Mouse (Mus musculus): ENCODE results near the gene Nrip1. TPM values are rescaled to one million over a fixed set of nuclear protein-coding genes. Genes with fewer than 3 reads are reported as not detected.
A peak's percentile ranks its signal among the peaks of the same experiment; 100 is the strongest.

Nrip1 gene
- polyA plus RNA-seq, 1 experiment from 2014 or later: 40.0 TPM

- Histone ChIP-seq H3K4me3 (no peak overlapping the region), H3K9me3 (replicated peaks) (no peaks in the 10 kb centered on the region), H3K4me1 (peaks cover 27% of the 10 kb centered on the region), H3K36me3 (no peaks in the 10 kb centered on the region; the same call in 1 of the 2 replicates), H3K27ac (replicated peaks) (no peak overlapping the region), H3K27me3 (ENCODE audit: low read depth, poor library complexity, severe bottlenecking) (no peaks in the 10 kb centered on the region)
- DNase-seq (ENCODE audit: low spot score): no peak
- WGBS: 94% methylated on average over 6 of the region's 6 CpGs
Observed at GRCm38 (mm10) chr16:76300452-76300851, 73.2 kb downstream of the Nrip1 start.

GRCm38 (mm10) chr16:76299511-76299910 lies 74.1 kb downstream of the Nrip1 start:
- peaks cover 6% of the 10 kb centered on the region for H3K36me3 ChIP-seq
- no peaks in the 10 kb centered on the region for H3K9me3 ChIP-seq (replicated peaks)
- peaks cover 31% of the 10 kb centered on the region for H3K4me1 ChIP-seq
- DNase-seq (ENCODE audit: low spot score): no peak
- H3K27ac ChIP-seq (replicated peaks): no peak overlapping the region
- H3K27me3 ChIP-seq (ENCODE audit: low read depth, poor library complexity, severe bottlenecking): no peaks in the 10 kb centered on the region
- H3K4me3 ChIP-seq: no peak overlapping the region
- 67% methylated on average over 2 of the region's 2 CpGs for WGBS

GRCm38 (mm10) chr16:76295322-76295721 lies 78.3 kb downstream of the Nrip1 start:
- Histone ChIP-seq H3K36me3 (peaks cover 48% of the 10 kb centered on the region), H3K27ac (replicated peaks) (no peak overlapping the region), H3K4me3 (no peak overlapping the region), H3K4me1 (peaks cover 19% of the 10 kb centered on the region; the same call in 1 of the 2 replicates), H3K9me3 (replicated peaks) (no peaks in the 10 kb centered on the region), H3K27me3 (ENCODE audit: low read depth, poor library complexity, severe bottlenecking) (no peaks in the 10 kb centered on the region)
- no peak for DNase-seq (ENCODE audit: low spot score)
- WGBS: 91% methylated on average over 14 of the region's 14 CpGs

GRCm38 (mm10) chr16:76294550-76294949 lies 79.1 kb downstream of the Nrip1 start:
- no peak for DNase-seq (ENCODE audit: low spot score)
- H3K4me1 ChIP-seq: peaks cover 16% of the 10 kb centered on the region; the same call in 1 of the 2 replicates
- WGBS: 88% methylated on average over 15 of the region's 15 CpGs
- no peaks in the 10 kb centered on the region for H3K9me3 ChIP-seq (replicated peaks)
- peaks cover 53% of the 10 kb centered on the region for H3K36me3 ChIP-seq
- H3K4me3 ChIP-seq: no peak overlapping the region
- H3K27me3 ChIP-seq (ENCODE audit: low read depth, poor library complexity, severe bottlenecking): no peaks in the 10 kb centered on the region
- peak overlapping the region; percentile 23; the same call in 1 of the 2 replicates for H3K27ac ChIP-seq (replicated peaks)

- peaks cover 13% of the 10 kb centered on the region; the same call in 1 of the 2 replicates for H3K4me1 ChIP-seq
- 92% methylated on average over 20 of the region's 20 CpGs for WGBS
- no peak overlapping the region for H3K4me3 ChIP-seq
- no peaks in the 10 kb centered on the region for H3K9me3 ChIP-seq (replicated peaks)
- no peaks in the 10 kb centered on the region for H3K27me3 ChIP-seq (ENCODE audit: low read depth, poor library complexity, severe bottlenecking)
- H3K36me3 ChIP-seq: peaks cover 58% of the 10 kb centered on the region
- DNase-seq (ENCODE audit: low spot score): no peak
- H3K27ac ChIP-seq (replicated peaks): peak overlapping the region; percentile 23; the same call in 1 of the 2 replicates
Observed at GRCm38 (mm10) chr16:76293765-76294463, 79.7 kb downstream of the Nrip1 start.

GRCm38 (mm10) chr16:76293176-76293575 lies 80.5 kb downstream of the Nrip1 start:
- Histone ChIP-seq H3K27me3 (ENCODE audit: low read depth, poor library complexity, severe bottlenecking) (no peaks in the 10 kb centered on the region), H3K27ac (replicated peaks) (no peak overlapping the region), H3K4me3 (no peak overlapping the region), H3K9me3 (replicated peaks) (no peaks in the 10 kb centered on the region), H3K36me3 (peaks cover 63% of the 10 kb centered on the region), H3K4me1 (peaks cover 10% of the 10 kb centered on the region; the same call in 1 of the 2 replicates)
- no peak for DNase-seq (ENCODE audit: low spot score)
- 95% methylated on average over 21 of the region's 21 CpGs for WGBS

GRCm38 (mm10) chr16:76292656-76293055 lies 81.0 kb downstream of the Nrip1 start:
- H3K27me3 ChIP-seq (ENCODE audit: low read depth, poor library complexity, severe bottlenecking): no peaks in the 10 kb centered on the region
- peaks cover 10% of the 10 kb centered on the region; the same call in 1 of the 2 replicates for H3K4me1 ChIP-seq
- DNase-seq (ENCODE audit: low spot score): no peak
- H3K4me3 ChIP-seq: no peak overlapping the region
- no peak overlapping the region for H3K27ac ChIP-seq (replicated peaks)
- H3K36me3 ChIP-seq: peaks cover 63% of the 10 kb centered on the region
- H3K9me3 ChIP-seq (replicated peaks): no peaks in the 10 kb centered on the region
- 93% methylated on average over 15 of the region's 15 CpGs for WGBS

GRCm38 (mm10) chr16:76291366-76291765 lies 82.3 kb downstream of the Nrip1 start:
- no peak overlapping the region for H3K27ac ChIP-seq (replicated peaks)
- H3K4me3 ChIP-seq: no peak overlapping the region
- H3K4me1 ChIP-seq: peaks cover 10% of the 10 kb centered on the region; the same call in 1 of the 2 replicates
- no peaks in the 10 kb centered on the region for H3K9me3 ChIP-seq (replicated peaks)
- peaks cover 63% of the 10 kb centered on the region for H3K36me3 ChIP-seq
- DNase-seq (ENCODE audit: low spot score): no peak
- 95% methylated on average over 14 of the region's 14 CpGs for WGBS
- no peaks in the 10 kb centered on the region for H3K27me3 ChIP-seq (ENCODE audit: low read depth, poor library complexity, severe bottlenecking)

GRCm38 (mm10) chr16:76289495-76289894 lies 84.1 kb downstream of the Nrip1 start:
- Histone ChIP-seq H3K27ac (replicated peaks) (no peak overlapping the region), H3K4me1 (no peaks in the 10 kb centered on the region), H3K27me3 (ENCODE audit: low read depth, poor library complexity, severe bottlenecking) (no peaks in the 10 kb centered on the region), H3K36me3 (peaks cover 56% of the 10 kb centered on the region), H3K9me3 (replicated peaks) (no peaks in the 10 kb centered on the region), H3K4me3 (no peak overlapping the region)
- DNase-seq (ENCODE audit: low spot score): no peak
- 92% methylated on average over 2 of the region's 2 CpGs for WGBS

- DNase-seq (ENCODE audit: low spot score): no peak
- Histone ChIP-seq H3K27ac (replicated peaks) (no peak overlapping the region), H3K9me3 (replicated peaks) (no peaks in the 10 kb centered on the region), H3K4me3 (no peak overlapping the region), H3K27me3 (ENCODE audit: low read depth, poor library complexity, severe bottlenecking) (no peaks in the 10 kb centered on the region), H3K4me1 (no peaks in the 10 kb centered on the region), H3K36me3 (peaks cover 4% of the 10 kb centered on the region)
- WGBS: 78% methylated on average over 3 of the region's 3 CpGs
Observed at GRCm38 (mm10) chr16:76283796-76284195, 89.8 kb downstream of the Nrip1 start.

GRCm38 (mm10) chr16:76281850-76282249 lies 91.8 kb downstream of the Nrip1 start:
- H3K36me3 ChIP-seq: no peaks in the 10 kb centered on the region
- H3K9me3 ChIP-seq (replicated peaks): no peaks in the 10 kb centered on the region
- no peak for DNase-seq (ENCODE audit: low spot score)
- H3K4me1 ChIP-seq: no peaks in the 10 kb centered on the region
- H3K4me3 ChIP-seq: no peak overlapping the region
- no peak overlapping the region for H3K27ac ChIP-seq (replicated peaks)
- H3K27me3 ChIP-seq (ENCODE audit: low read depth, poor library complexity, severe bottlenecking): no peaks in the 10 kb centered on the region
- 90% methylated on average over 6 of the region's 6 CpGs for WGBS

- H3K27ac ChIP-seq (replicated peaks): no peak overlapping the region
- no peak overlapping the region for H3K4me3 ChIP-seq
- H3K36me3 ChIP-seq: no peaks in the 10 kb centered on the region
- no peak for DNase-seq (ENCODE audit: low spot score)
- no peaks in the 10 kb centered on the region for H3K27me3 ChIP-seq (ENCODE audit: low read depth, poor library complexity, severe bottlenecking)
- WGBS: 90% methylated on average over 8 of the region's 8 CpGs
- H3K4me1 ChIP-seq: no peaks in the 10 kb centered on the region
- no peaks in the 10 kb centered on the region for H3K9me3 ChIP-seq (replicated peaks)
Observed at GRCm38 (mm10) chr16:76280365-76280764, 93.3 kb downstream of the Nrip1 start.

- no peak overlapping the region for H3K4me3 ChIP-seq
- DNase-seq (ENCODE audit: low spot score): no peak
- no peaks in the 10 kb centered on the region for H3K4me1 ChIP-seq
- H3K27ac ChIP-seq (replicated peaks): no peak overlapping the region
- WGBS: 92% methylated on average over 3 of the region's 3 CpGs
- no peaks in the 10 kb centered on the region for H3K27me3 ChIP-seq (ENCODE audit: low read depth, poor library complexity, severe bottlenecking)
- no peaks in the 10 kb centered on the region for H3K9me3 ChIP-seq (replicated peaks)
- H3K36me3 ChIP-seq: no peaks in the 10 kb centered on the region
Observed at GRCm38 (mm10) chr16:76276271-76276670, 97.4 kb downstream of the Nrip1 start.

All from midbrain, embryonic 10.5 days (tissue).